ENCODE assay signal across 8 mouse cellular contexts in genomic region chr4:152029087-152029486, GRCm38 (mm10). TPM values are rescaled to one million over a fixed set of nuclear protein-coding genes. Genes with fewer than 3 reads are reported as not detected.
DNase-seq lines count a peak whose midpoint lies in the region; ATAC-seq and TF ChIP-seq lines count a peak whose summit lies in the region.
"Had no signal": no experiment of that assay in that cellular context is flagged by ENCODE, and none has a peak within 500 bp of the region (broad histone marks: within the 10 kb centered on the region; RNA-seq: fewer than 3 reads in every experiment).

No protein-coding gene starts in this region.

- H3K9ac ChIP-seq in kidney, postnatal 0 days (ENCODE audit: low read depth, low read length) = no peak overlapping the region
- no peak overlapping the region for H3K9ac ChIP-seq in kidney, embryonic 16.5 days (replicated peaks; ENCODE audit: low read length)
- no peak overlapping the region for H3K9ac ChIP-seq in hindbrain, postnatal 0 days (replicated peaks; ENCODE audit: low read length)

- peak; percentile 50 for DNase-seq in kidney, postnatal 0 days (ENCODE audit: low spot score)
- DNase-seq in 416B (ENCODE audit: low read depth) = peak; percentile 41
- DNase-seq in CD4-positive helper T cell, adult 2 months (ENCODE audit: low read depth, low spot score) = peak; percentile 37
- DNase-seq in hindbrain, postnatal 0 days (ENCODE audit: low spot score) = no peak
- DNase-seq in right cerebral cortex, postnatal 36 days (ENCODE audit: low spot score in 2 of 2) = no peak
- DNase-seq: adrenal gland, adult 2 months had no signal

- no peak for ATAC-seq in kidney, postnatal 0 days (replicated peaks; ENCODE audit: low FRiP score, low read depth)
- ATAC-seq in kidney, embryonic 16.5 days (ENCODE audit: low FRiP score, low TSS enrichment) = no peak
- ATAC-seq in hindbrain, postnatal 0 days = no peak
- ATAC-seq in erythroblast, adult 5-6 weeks (replicated peaks; ENCODE audit: low FRiP score, poor library complexity, severe bottlenecking) = no peak

- no peaks in the 10 kb centered on the region for H3K9me3 ChIP-seq in kidney, postnatal 0 days (replicated peaks; ENCODE audit: low read length)
- no peaks in the 10 kb centered on the region for H3K9me3 ChIP-seq in kidney, embryonic 16.5 days (ENCODE audit: low read length)
- no peaks in the 10 kb centered on the region for H3K9me3 ChIP-seq in hindbrain, postnatal 0 days (ENCODE audit: low read length)

- no peak overlapping the region for H3K27ac ChIP-seq in kidney, postnatal 0 days
- no peak overlapping the region for H3K27ac ChIP-seq in kidney, embryonic 16.5 days (ENCODE audit: low read length)
- no peak overlapping the region for H3K27ac ChIP-seq in hindbrain, postnatal 0 days

- H3K36me3 ChIP-seq in kidney, postnatal 0 days (ENCODE audit: insufficient read depth, low read length) = no peaks in the 10 kb centered on the region
- peaks cover 8% of the 10 kb centered on the region; the same call in 1 of the 2 replicates for H3K36me3 ChIP-seq in kidney, embryonic 16.5 days (ENCODE audit: insufficient read depth, low read length)
- no peaks in the 10 kb centered on the region for H3K36me3 ChIP-seq in hindbrain, postnatal 0 days (ENCODE audit: insufficient read depth, low read length)

- no peak overlapping the region for H3K4me3 ChIP-seq in kidney, postnatal 0 days (replicated peaks; ENCODE audit: low read depth, low read length)
- no peak overlapping the region for H3K4me3 ChIP-seq in kidney, embryonic 16.5 days (ENCODE audit: low read length)
- no peak overlapping the region; the same call in 1 of the 2 replicates for H3K4me3 ChIP-seq in hindbrain, postnatal 0 days (ENCODE audit: low read length)

- peak; percentile 70 for TF ChIP-seq CTCF in kidney, postnatal 0 days (IDR thresholded peaks at IDR 0.05; ENCODE audit: low read depth)
- peak; percentile 56 for TF ChIP-seq CTCF in hindbrain, postnatal 0 days (IDR thresholded peaks at IDR 0.05; ENCODE audit: low read depth)

- WGBS in kidney, postnatal 0 days = 52% methylated on average over 5 of the region's 5 CpGs
- WGBS in kidney, embryonic 16.5 days = 57% methylated on average over 5 of the region's 5 CpGs
- WGBS in hindbrain, postnatal 0 days = 34% methylated on average over 5 of the region's 5 CpGs

- no peak overlapping the region for H3K4me2 ChIP-seq in kidney, postnatal 0 days (ENCODE audit: low read length)
- no peak overlapping the region for H3K4me2 ChIP-seq in kidney, embryonic 16.5 days (replicated peaks; ENCODE audit: low read depth, low read length)
- H3K4me2 ChIP-seq in hindbrain, postnatal 0 days (ENCODE audit: low read depth, low read length) = peak overlapping the region; percentile 96

- H3K27me3 ChIP-seq in kidney, postnatal 0 days (ENCODE audit: insufficient read depth, low read length) = no peaks in the 10 kb centered on the region
- H3K27me3 ChIP-seq in kidney, embryonic 16.5 days (ENCODE audit: insufficient read depth, low read length) = no peaks in the 10 kb centered on the region
- H3K27me3 ChIP-seq in hindbrain, postnatal 0 days (ENCODE audit: insufficient read depth, low read length) = no peaks in the 10 kb centered on the region

- peaks cover 22% of the 10 kb centered on the region for H3K4me1 ChIP-seq in kidney, postnatal 0 days (replicated peaks; ENCODE audit: insufficient read depth, low read length)
- peaks cover 34% of the 10 kb centered on the region for H3K4me1 ChIP-seq in kidney, embryonic 16.5 days (ENCODE audit: insufficient read depth, low read length)
- peaks cover 25% of the 10 kb centered on the region for H3K4me1 ChIP-seq in hindbrain, postnatal 0 days (ENCODE audit: insufficient read depth, low read length)

RNA-seq across cellular contexts. Expression of gene Zbtb48, which starts 1.6 kb away (rescaled TPM):
- 14.4 and 16.3 TPM in 2 replicates for polyA plus RNA-seq in kidney, postnatal 0 days (2015; fragmentation: Nextera tagmentation; extraction: Ambion mirVana)
- 25.3 and 26.0 TPM in 2 replicates for polyA plus RNA-seq in kidney, embryonic 16.5 days (2015; fragmentation: Nextera tagmentation; extraction: Ambion mirVana)
- 7.0 and 8.6 TPM in 2 replicates for total RNA-seq in hindbrain, postnatal 0 days (2014; rRNA removed)
- 10.7 and 16.2 TPM in 2 replicates for polyA plus RNA-seq in hindbrain, postnatal 0 days (2015; fragmentation: Nextera tagmentation; extraction: Ambion mirVana)
- total RNA-seq in erythroblast, adult 5-6 weeks (2015; ENCODE audit: low replicate concordance) = 2.7 and 2.9 TPM in 2 replicates
- total RNA-seq in erythroblast, adult 5-6 weeks (2017; ENCODE audit: low replicate concordance) = 2.9 and 4.2 TPM in 2 replicates

RNA-seq across cellular contexts. Expression of gene Tas1r1, which starts 9.3 kb away (rescaled TPM):
- polyA plus RNA-seq in kidney, postnatal 0 days (2015; fragmentation: Nextera tagmentation; extraction: Ambion mirVana) = 0.39 and 0.45 TPM in 2 replicates
- polyA plus RNA-seq in kidney, embryonic 16.5 days (2015; fragmentation: Nextera tagmentation; extraction: Ambion mirVana) = 0.50 and 0.63 TPM in 2 replicates
- total RNA-seq in hindbrain, postnatal 0 days (2014; rRNA removed) = 0.42 and 0.93 TPM in 2 replicates
- 1.7 TPM in 2 replicates for polyA plus RNA-seq in hindbrain, postnatal 0 days (2015; fragmentation: Nextera tagmentation; extraction: Ambion mirVana)
- 1.9 TPM in 1 of 2 replicates, not detected in the other for total RNA-seq in erythroblast, adult 5-6 weeks (2015; ENCODE audit: low replicate concordance)
- total RNA-seq in erythroblast, adult 5-6 weeks (2017; ENCODE audit: low replicate concordance) = not detected in 2 replicates
- polyA plus RNA-seq: adrenal gland, adult 2 months had no signal

RNA-seq across cellular contexts. Expression of gene Nol9, which starts 10.0 kb away (rescaled TPM):
- 20.0 and 20.5 TPM in 2 replicates for polyA plus RNA-seq in kidney, postnatal 0 days (2015; fragmentation: Nextera tagmentation; extraction: Ambion mirVana)
- 31.7 and 35.6 TPM in 2 replicates for polyA plus RNA-seq in kidney, embryonic 16.5 days (2015; fragmentation: Nextera tagmentation; extraction: Ambion mirVana)
- total RNA-seq in hindbrain, postnatal 0 days (2014; rRNA removed) = 33.0 and 39.4 TPM in 2 replicates
- polyA plus RNA-seq in hindbrain, postnatal 0 days (2015; fragmentation: Nextera tagmentation; extraction: Ambion mirVana) = 17.1 and 17.9 TPM in 2 replicates
- total RNA-seq in erythroblast, adult 5-6 weeks (2015; ENCODE audit: low replicate concordance) = 6.7 and 7.3 TPM in 2 replicates
- total RNA-seq in erythroblast, adult 5-6 weeks (2017; ENCODE audit: low replicate concordance) = 3.9 and 6.3 TPM in 2 replicates

RNA-seq across cellular contexts. Expression of gene Klhl21, which starts 20.5 kb away (rescaled TPM):
- polyA plus RNA-seq in kidney, postnatal 0 days (2015; fragmentation: Nextera tagmentation; extraction: Ambion mirVana) = 10.7 and 11.2 TPM in 2 replicates
- polyA plus RNA-seq in kidney, embryonic 16.5 days (2015; fragmentation: Nextera tagmentation; extraction: Ambion mirVana) = 12.1 and 12.6 TPM in 2 replicates
- total RNA-seq in hindbrain, postnatal 0 days (2014; rRNA removed) = 12.3 and 14.0 TPM in 2 replicates
- 4.5 and 4.8 TPM in 2 replicates for polyA plus RNA-seq in hindbrain, postnatal 0 days (2015; fragmentation: Nextera tagmentation; extraction: Ambion mirVana)
- 0.77 and 2.3 TPM in 2 replicates for total RNA-seq in erythroblast, adult 5-6 weeks (2015; ENCODE audit: low replicate concordance)
- 2.7 and 4.2 TPM in 2 replicates for total RNA-seq in erythroblast, adult 5-6 weeks (2017; ENCODE audit: low replicate concordance)

RNA-seq across cellular contexts. Expression of gene Phf13, which starts 33.0 kb away (rescaled TPM):
- 23.6 and 23.7 TPM in 2 replicates for polyA plus RNA-seq in kidney, postnatal 0 days (2015; fragmentation: Nextera tagmentation; extraction: Ambion mirVana)
- 31.2 and 33.3 TPM in 2 replicates for polyA plus RNA-seq in kidney, embryonic 16.5 days (2015; fragmentation: Nextera tagmentation; extraction: Ambion mirVana)
- total RNA-seq in hindbrain, postnatal 0 days (2014; rRNA removed) = 19.9 and 20.8 TPM in 2 replicates
- polyA plus RNA-seq in hindbrain, postnatal 0 days (2015; fragmentation: Nextera tagmentation; extraction: Ambion mirVana) = 14.6 and 15.0 TPM in 2 replicates
- 0.42 and 1.9 TPM in 2 replicates for total RNA-seq in erythroblast, adult 5-6 weeks (2015; ENCODE audit: low replicate concordance)
- total RNA-seq in erythroblast, adult 5-6 weeks (2017; ENCODE audit: low replicate concordance) = 0.85 and 0.98 TPM in 2 replicates

Comparison
In these comparisons a context has a peak if more than half of its experiments do, and no peak if none do; other contexts are left out.
1. DNase-seq: peak in kidney, postnatal 0 days (single experiment), 416B (single experiment) and CD4-positive helper T cell, adult 2 months (single experiment); none in hindbrain, postnatal 0 days (single experiment) and right cerebral cortex, postnatal 36 days (0 of 2).